Mouse (Mus musculus) R1 (cell line): ENCODE measurements at regions not wholly inside any gene's neighbourhood (a gene's known extent, or its start where the extent isn't known, plus 50 kb on each side); places are given as distances from the start of the nearest gene placed in this dataset.

Source experiments
- DNase-seq: peaks from one replicate; pipeline ENCODE4 v3.0.0-alpha.2; 2018; ENCODE audit warnings: low read depth, low spot score

DNA sequence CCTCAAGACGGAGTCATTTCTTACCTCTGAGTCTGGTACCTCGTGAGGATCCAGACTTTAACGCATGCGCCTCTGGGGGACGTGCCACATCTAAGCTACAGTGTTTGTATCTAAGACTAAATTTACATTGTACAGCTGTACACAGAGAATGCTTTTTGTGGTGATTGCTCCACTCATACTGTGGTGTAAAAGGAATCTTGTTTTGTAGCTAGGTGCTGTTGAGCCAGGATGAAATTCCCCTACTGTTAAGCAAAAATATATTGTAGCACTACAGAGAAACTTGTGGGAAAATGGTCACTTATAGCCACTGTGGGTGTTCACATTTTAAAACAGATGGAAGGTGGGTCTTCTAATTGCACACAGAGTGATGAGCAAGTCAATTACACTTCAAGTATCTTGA is 99.1 kb downstream of the Gpr63 start:
- no peak for DNase-seq

DNA sequence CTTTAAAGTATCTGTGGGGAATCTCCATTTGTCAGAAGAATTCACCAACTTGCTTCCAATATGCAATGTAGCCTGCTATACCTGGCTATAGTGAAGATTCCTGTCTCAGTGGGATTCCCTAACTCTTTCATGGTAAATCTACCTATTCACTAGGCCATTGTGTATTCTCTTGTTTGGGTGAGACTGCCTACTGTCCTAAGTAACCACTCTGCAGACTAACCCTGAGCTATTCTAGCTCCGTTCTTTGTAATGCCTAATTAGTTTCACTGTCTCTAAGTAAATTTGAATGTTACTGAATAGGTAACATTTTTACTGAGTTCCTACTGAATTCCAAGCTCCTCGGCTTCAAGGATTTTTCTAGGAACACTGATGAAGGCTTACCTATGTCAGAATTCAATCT is 126.5 kb downstream of the Gpr63 start:
- DNase-seq: peak; percentile 83

DNA sequence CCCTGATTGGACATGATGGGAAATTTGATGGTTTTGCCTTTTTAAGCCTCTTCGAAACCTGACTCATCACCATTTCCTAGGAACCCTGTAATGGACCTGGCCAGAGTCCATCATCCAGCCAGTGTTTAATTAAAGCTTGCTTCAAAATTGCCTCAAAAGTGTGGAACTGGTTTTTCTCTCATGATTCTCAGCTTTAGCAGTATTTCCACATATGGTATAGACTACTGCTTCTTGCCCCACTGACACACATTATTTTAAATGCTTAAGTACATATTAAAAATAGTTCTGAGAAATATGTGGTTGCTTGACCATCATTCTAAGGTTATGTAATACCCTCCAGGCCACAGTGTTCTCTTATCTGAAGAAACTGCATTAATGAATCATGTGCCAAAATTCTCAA is 135.3 kb downstream of the Gpr63 start:
- DNase-seq: no peak

DNA sequence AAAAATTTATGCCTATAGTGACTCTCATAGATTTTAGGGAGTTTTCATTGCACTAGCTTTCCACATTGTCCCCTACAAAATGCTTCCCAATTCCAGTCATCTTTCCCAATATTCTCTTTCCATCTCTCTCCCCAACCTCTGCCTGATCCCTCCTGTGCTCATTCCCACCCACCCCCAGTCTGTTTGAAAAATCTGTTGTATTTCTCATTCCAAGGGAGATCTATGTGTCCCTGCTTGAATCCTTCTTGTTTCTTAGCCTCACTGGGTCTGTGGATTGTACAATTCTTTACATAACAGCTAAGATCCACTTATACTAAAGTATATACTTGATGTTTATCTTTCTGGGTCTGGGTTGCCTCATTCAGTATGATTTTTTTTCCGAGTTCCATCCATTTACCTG is 101.4 kb downstream of the Fhl5 start:
- no peak for DNase-seq
